Comparison of ENCODE assay signal across 23 mouse cellular contexts in the genomic region with DNA sequence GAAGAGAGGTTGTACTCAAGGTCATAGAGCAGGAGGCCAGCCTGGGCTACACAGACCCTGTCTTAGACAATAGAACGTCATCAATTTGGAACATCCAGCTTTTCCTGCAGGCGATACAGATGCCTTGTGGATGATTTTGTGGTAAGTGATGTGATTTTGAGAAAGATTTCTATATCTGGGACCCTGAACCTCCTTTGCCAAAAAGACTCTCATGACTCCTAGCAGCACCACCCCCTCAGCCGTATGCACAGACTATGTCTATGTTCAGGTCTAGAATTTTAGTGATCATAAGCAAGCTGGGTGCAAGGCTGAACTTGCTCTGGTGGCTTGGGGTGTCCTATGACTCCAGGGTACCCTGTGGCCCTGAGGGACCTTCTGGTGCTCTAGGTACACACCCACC. TPM values are rescaled to one million over a fixed set of nuclear protein-coding genes. Genes with fewer than 3 reads are reported as not detected.
DNase-seq lines count a peak whose midpoint lies in the region; ATAC-seq and TF ChIP-seq lines count a peak whose summit lies in the region.
"Had no signal": no experiment of that assay in that cellular context is flagged by ENCODE, and none has a peak within 500 bp of the region (broad histone marks: within the 10 kb centered on the region; RNA-seq: fewer than 3 reads in every experiment).

No protein-coding gene starts in this region.

- TF ChIP-seq CTCF in left cerebral cortex, adult 2 months (IDR thresholded peaks at IDR 0.05) = no peak

- DNase-seq in left cerebral cortex, adult 2 months (ENCODE audit: extremely low spot score in 1 of 2, low spot score in 2 of 2) = no peak
- no peak for DNase-seq in left cerebral cortex, postnatal 10 days (ENCODE audit: extremely low spot score in 1 of 2, low spot score in 2 of 2)
- peak; percentile 18 for DNase-seq in right cerebral cortex, adult 18-20 months
- no peak for DNase-seq in right cerebral cortex, postnatal 10 days (ENCODE audit: low spot score in 2 of 2)
- DNase-seq in heart, adult 8-10 months (ENCODE audit: low spot score) = no peak

- no peaks in the 10 kb centered on the region for H3K9me3 ChIP-seq in hindbrain, embryonic 16.5 days (ENCODE audit: control insufficient read depth, low read length)
- H3K9me3 ChIP-seq in hindbrain, embryonic 12.5 days (replicated peaks) = no peaks in the 10 kb centered on the region
- H3K9me3 ChIP-seq: embryonic facial prominence, embryonic 10.5 days; embryonic facial prominence, embryonic 13.5 days; forebrain, embryonic 12.5 days; forebrain, embryonic 15.5 days; hindbrain, embryonic 13.5 days had no signal

- no peaks in the 10 kb centered on the region for H3K27me3 ChIP-seq in hindbrain, embryonic 16.5 days (replicated peaks; ENCODE audit: control insufficient read depth, insufficient read depth, low read length)
- no peaks in the 10 kb centered on the region for H3K27me3 ChIP-seq in hindbrain, embryonic 12.5 days
- H3K27me3 ChIP-seq: embryonic facial prominence, embryonic 13.5 days; forebrain, embryonic 12.5 days; forebrain, embryonic 15.5 days; hindbrain, embryonic 13.5 days had no signal

- no peak overlapping the region for H3K4me3 ChIP-seq in hindbrain, embryonic 16.5 days (ENCODE audit: low read length)
- no peak overlapping the region for H3K4me3 ChIP-seq in hindbrain, embryonic 12.5 days
- H3K4me3 ChIP-seq in left cerebral cortex, adult 2 months = no peak overlapping the region
- H3K4me3 ChIP-seq: embryonic facial prominence, embryonic 10.5 days; embryonic facial prominence, embryonic 13.5 days; erythroblast, embryonic 14.5 days; forebrain, embryonic 12.5 days; forebrain, embryonic 15.5 days; heart, adult 2 months; hindbrain, embryonic 13.5 days had no signal

- H3K4me1 ChIP-seq in hindbrain, embryonic 16.5 days (ENCODE audit: control insufficient read depth, insufficient read depth, low read depth, low read length) = no peaks in the 10 kb centered on the region
- no peaks in the 10 kb centered on the region for H3K4me1 ChIP-seq in hindbrain, embryonic 12.5 days
- H3K4me1 ChIP-seq: embryonic facial prominence, embryonic 10.5 days; embryonic facial prominence, embryonic 13.5 days; forebrain, embryonic 12.5 days; forebrain, embryonic 15.5 days; hindbrain, embryonic 13.5 days had no signal

- no peak overlapping the region for H3K4me2 ChIP-seq in hindbrain, embryonic 16.5 days (ENCODE audit: low read length)
- H3K4me2 ChIP-seq in hindbrain, embryonic 12.5 days (replicated peaks) = no peak overlapping the region
- H3K4me2 ChIP-seq: embryonic facial prominence, embryonic 13.5 days; forebrain, embryonic 12.5 days; forebrain, embryonic 15.5 days; heart, embryonic 11.5 days; hindbrain, embryonic 13.5 days had no signal

- H3K9ac ChIP-seq in hindbrain, embryonic 16.5 days (ENCODE audit: low read depth, low read length) = no peak overlapping the region
- H3K9ac ChIP-seq in hindbrain, embryonic 12.5 days = no peak overlapping the region
- H3K9ac ChIP-seq: embryonic facial prominence, embryonic 13.5 days; forebrain, embryonic 12.5 days; forebrain, embryonic 15.5 days; hindbrain, embryonic 13.5 days had no signal

- peaks cover 54% of the 10 kb centered on the region for H3K36me3 ChIP-seq in hindbrain, embryonic 16.5 days (ENCODE audit: control insufficient read depth, insufficient read depth, low read length)
- H3K36me3 ChIP-seq in hindbrain, embryonic 12.5 days = peaks cover 79% of the 10 kb centered on the region

- no peak overlapping the region for H3K27ac ChIP-seq in hindbrain, embryonic 16.5 days (ENCODE audit: low read depth, low read length)
- no peak overlapping the region for H3K27ac ChIP-seq in hindbrain, embryonic 12.5 days
- peak overlapping the region; percentile 48; the same call in 1 of the 2 replicates for H3K27ac ChIP-seq in left cerebral cortex, adult 2 months
- H3K27ac ChIP-seq: embryonic facial prominence, embryonic 10.5 days; embryonic facial prominence, embryonic 13.5 days; forebrain, embryonic 12.5 days; forebrain, embryonic 15.5 days; heart, adult 2 months; hindbrain, embryonic 13.5 days; hindbrain, postnatal 0 days had no signal

- intact Hi-C loops in left cerebral cortex, adult 2 months (cut with DNase I) = loop anchor here (2.0 kb wide), 1 partner anchor 73 kb away; no protein-coding TSS in a partner anchor
- intact Hi-C loops in left cerebral cortex, postnatal 10 days (cut with DNase I) = loop anchor here (10.0 kb wide), 1 partner anchor 491 kb away; no protein-coding TSS in a partner anchor

- 0 out of 2 replicates have a peak, but pooled peaks have one; percentile 11 for ATAC-seq in hindbrain, embryonic 16.5 days
- no peak for ATAC-seq in hindbrain, embryonic 12.5 days (ENCODE audit: low FRiP score)

- 98% methylated on average over 3 of the region's 3 CpGs for WGBS in hindbrain, embryonic 16.5 days
- 93% methylated on average over 3 of the region's 3 CpGs for WGBS in hindbrain, embryonic 12.5 days

RNA-seq across cellular contexts. Expression of gene Ripk4, which starts 42.1 kb away (rescaled TPM):
- 0.85 and 0.93 TPM in 2 replicates for polyA plus RNA-seq in hindbrain, embryonic 16.5 days (2015; fragmentation: Nextera tagmentation; extraction: Ambion mirVana)
- polyA plus RNA-seq in hindbrain, embryonic 12.5 days (2016; fragmentation: Nextera tagmentation; extraction: Ambion mirVana) = 2.2 and 2.8 TPM in 2 replicates
- total RNA-seq in left cerebral cortex, adult 2 months (2021) = under 1 TPM; 0.16 to 0.47 TPM
- total RNA-seq in left cerebral cortex, postnatal 10 days (2021) = under 1 TPM in 1 of 2 experiments, not detected in 1; 0.30 TPM
- under 1 TPM; 0.06 to 0.22 (median 0.19) TPM for total RNA-seq in heart, adult 8-10 months (2022)
- total RNA-seq: gastrocnemius, adult 18-20 months; gastrocnemius, postnatal 10 days; gastrocnemius, postnatal 36 days; granulocyte monocyte progenitor cell, adult 5-6 weeks; hematopoietic stem cell, adult 5-6 weeks; MEL had no signal
- polyA plus RNA-seq: C2C12; erythroblast, embryonic 14.5 days had no signal

RNA-seq across cellular contexts. Expression of gene Prdm15, which starts 46.0 kb away (rescaled TPM):
- polyA plus RNA-seq in hindbrain, embryonic 16.5 days (2015; fragmentation: Nextera tagmentation; extraction: Ambion mirVana) = 8.5 and 11.6 TPM in 2 replicates
- 15.3 and 17.7 TPM in 2 replicates for polyA plus RNA-seq in hindbrain, embryonic 12.5 days (2016; fragmentation: Nextera tagmentation; extraction: Ambion mirVana)
- 10 to 100 TPM; 22.1 to 25.6 TPM for total RNA-seq in left cerebral cortex, adult 2 months (2021)
- total RNA-seq in left cerebral cortex, postnatal 10 days (2021) = 10 to 100 TPM; 19.2 to 20.6 TPM
- total RNA-seq in heart, adult 8-10 months (2022) = 1 to 10 TPM; 4.5 to 6.5 (median 5.0) TPM
